Mouse (Mus musculus): ENCODE measurements around the gene Gcfc2.
A peak's percentile ranks its signal among the peaks of the same experiment; 100 is the strongest.

Gcfc2 gene

DNA sequence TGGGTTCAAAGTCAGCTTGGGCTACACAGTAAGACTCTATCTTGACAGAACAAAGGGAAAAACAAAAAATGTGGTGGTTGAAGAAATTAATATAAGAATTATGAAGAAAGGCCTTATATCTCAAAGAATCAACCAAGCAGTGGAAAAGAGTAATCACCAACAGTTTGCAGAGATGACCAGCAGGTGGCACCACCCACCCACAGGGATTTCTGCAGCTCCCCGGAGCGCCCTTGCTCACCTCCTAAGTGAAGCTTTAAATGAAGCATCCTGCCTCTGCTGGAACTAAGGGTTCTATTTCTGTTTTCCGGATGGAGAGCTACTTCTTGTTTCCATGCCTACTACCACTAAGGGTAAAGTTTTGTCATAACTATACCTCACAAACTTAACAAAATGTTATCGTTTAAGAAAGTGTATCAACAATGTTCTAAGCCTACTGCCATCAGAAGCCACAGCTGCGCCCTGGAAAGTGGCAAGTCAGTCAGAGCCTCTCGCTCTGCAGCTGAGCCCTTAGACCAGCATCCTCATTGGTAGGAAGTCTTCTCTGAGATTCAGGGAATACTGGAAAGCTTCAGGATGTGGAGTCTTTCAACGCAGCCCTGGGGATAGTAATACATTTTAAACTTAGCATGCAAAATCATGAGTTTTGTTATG is 52.6 kb downstream of the Gcfc2 start:
- peak; percentile 40 for DNase-seq (ENCODE audit: low spot score)

- DNase-seq (ENCODE audit: low spot score): no peak
Measured at GRCm38 (mm10) chr6:81979286-81979685, 55.8 kb downstream of the Gcfc2 start.

- no peak for DNase-seq (ENCODE audit: low spot score)
Measured at GRCm38 (mm10) chr6:81986171-81986570, 62.7 kb downstream of the Gcfc2 start.

DNA sequence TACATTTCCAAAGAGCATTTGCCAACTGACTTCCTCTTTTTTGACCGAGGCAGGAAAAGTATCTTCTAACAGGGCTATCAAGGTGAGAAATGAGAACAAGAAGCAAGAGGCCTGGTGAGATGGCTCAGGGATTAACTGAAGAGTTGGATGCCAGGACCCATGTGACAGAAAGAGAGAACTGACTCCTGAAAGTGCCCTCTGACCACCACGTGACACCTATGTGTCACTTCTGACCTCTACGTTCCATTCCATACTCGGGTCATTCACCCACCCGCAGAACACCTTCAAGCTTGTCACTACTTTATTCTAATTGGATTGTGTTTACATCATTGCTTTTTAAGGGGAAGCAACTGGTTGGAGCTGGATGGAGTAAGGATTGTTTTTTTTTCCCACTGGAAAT is 63.1 kb downstream of the Gcfc2 start:
- no peak for DNase-seq (ENCODE audit: low spot score)

- peak; percentile 55 for DNase-seq (ENCODE audit: low spot score)
Measured at GRCm38 (mm10) chr6:81987010-81987409, 63.5 kb downstream of the Gcfc2 start.

DNA sequence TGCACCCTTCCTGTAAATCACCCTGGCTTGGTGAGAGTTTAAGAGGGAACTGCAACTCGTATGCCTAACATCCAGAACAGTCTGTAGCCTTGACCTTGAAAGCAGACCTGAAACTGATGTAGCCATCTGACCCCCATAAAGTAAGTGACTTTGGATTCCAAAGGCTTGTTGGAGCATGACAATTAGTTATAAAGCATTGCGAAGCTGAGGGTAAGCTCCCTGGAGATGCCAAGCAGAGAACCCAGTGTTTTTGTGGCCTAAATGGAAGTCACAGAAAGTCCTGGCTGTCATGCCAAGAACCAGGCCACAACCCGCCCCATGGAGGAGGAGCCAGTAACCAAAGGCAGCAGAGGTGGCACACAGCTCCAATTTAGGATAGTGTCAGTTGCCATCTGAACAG is 64.1 kb downstream of the Gcfc2 start:
- DNase-seq (ENCODE audit: low spot score): no peak

GRCm38 (mm10) chr6:81988341-81988740 is 64.9 kb downstream of the Gcfc2 start:
- no peak for DNase-seq (ENCODE audit: low spot score)

DNA sequence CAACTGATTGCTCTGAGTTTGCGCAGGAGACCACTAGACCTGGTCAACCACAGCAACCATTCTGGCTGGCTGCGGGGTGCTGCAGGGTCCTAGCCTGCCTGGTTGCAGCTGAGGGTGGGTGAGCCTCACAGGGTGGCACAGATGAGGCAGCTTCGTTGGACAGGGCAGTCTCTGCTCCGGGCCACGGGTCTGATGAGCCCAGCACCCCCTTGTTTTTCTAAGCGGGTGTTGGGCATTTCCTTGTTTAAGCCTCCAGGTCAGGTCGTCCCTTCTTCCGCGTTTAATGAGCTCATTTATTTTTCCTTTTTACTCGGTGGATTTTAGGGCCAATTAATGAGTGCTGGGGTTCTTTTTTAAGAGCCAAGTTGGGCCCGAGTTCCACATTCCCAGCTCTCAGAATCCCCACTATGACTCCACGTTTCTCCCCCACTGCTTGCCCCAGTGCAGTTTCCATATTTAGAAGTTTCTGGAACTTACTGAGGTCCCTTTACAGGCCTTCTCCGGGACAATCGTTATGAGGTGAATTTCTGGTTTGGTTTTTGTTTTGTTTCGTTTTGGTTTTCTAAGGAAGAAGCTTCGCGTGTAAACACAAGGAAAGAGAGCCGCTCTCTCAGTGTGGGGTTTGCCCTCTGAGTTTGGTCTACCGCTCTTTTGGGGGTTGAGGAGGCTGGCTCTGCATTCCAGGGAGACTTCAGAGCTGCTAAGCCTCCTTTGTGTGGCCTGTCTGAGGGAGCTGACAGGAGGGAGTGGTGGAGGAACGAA is 66.8 kb downstream of the Gcfc2 start:
- DNase-seq (ENCODE audit: low spot score): no peak
